Mouse (Mus musculus) lung, adult 2 months (tissue): Measurements from ENCODE around the gene Sf3a2.

Experiments used
- CTCF ChIP-seq: fragments of 200-500 bp; IDR thresholded peaks from 2 replicates; pipeline ENCODE4 v1.5.1; 2011; ENCODE audit warnings: mild to moderate bottlenecking, low read length, control low read depth; ENCODE audit not compliant: insufficient read depth
- POLR2A ChIP-seq: fragments of 200-500 bp; IDR thresholded peaks from 2 replicates; pipeline ENCODE4 v1.6.1; 2011; ENCODE audit warnings: low read depth, mild to moderate bottlenecking, control low read depth, low read length, borderline replicate concordance; ENCODE audit errors: extremely low read depth

- no peak for TF ChIP-seq POLR2A
- TF ChIP-seq CTCF = no peak
These were observed 29.6 kb upstream of the Sf3a2 start for GRCm38 (mm10) chr10:80768365-80768764.
